Mouse (Mus musculus): ENCODE data around the gene Zbtb20. TPM values are rescaled to one million over a fixed set of nuclear protein-coding genes. Genes with fewer than 3 reads are reported as not detected.

Gene Zbtb20
- total and polyA plus RNA-seq, 2 experiments from 2014 or later = 25.2 to 38.0 TPM

GRCm38 (mm10) chr16:43394760-43395159 is 519.1 kb downstream of the Zbtb20 start:
- no peak overlapping the region for H3K4me3 ChIP-seq (ENCODE audit: low read depth, low read length)
- no peaks in the 10 kb centered on the region for H3K36me3 ChIP-seq (ENCODE audit: insufficient read depth, low read length)
- H3K27me3 ChIP-seq (ENCODE audit: insufficient read depth, low read length) = no peaks in the 10 kb centered on the region
- H3K4me1 ChIP-seq (ENCODE audit: insufficient read depth, low read length) = no peaks in the 10 kb centered on the region
- H3K4me2 ChIP-seq (ENCODE audit: low read depth, low read length, poor library complexity, severe bottlenecking) = no peak overlapping the region
- 92% methylated on average over 2 of the region's 2 CpGs for WGBS
- H3K9me3 ChIP-seq (ENCODE audit: low read length) = no peaks in the 10 kb centered on the region
- DNase-seq (ENCODE audit: low spot score) (peak; percentile 37), ATAC-seq (ENCODE audit: low FRiP score) (no peak)
- no peak overlapping the region for H3K27ac ChIP-seq (ENCODE audit: low read depth, low read length)
- no peak overlapping the region for H3K9ac ChIP-seq (replicated peaks; ENCODE audit: low read length, poor library complexity, severe bottlenecking)
- peak; percentile 46 for TF ChIP-seq CTCF (IDR thresholded peaks at IDR 0.05)

GRCm38 (mm10) chr16:43396849-43397628 is 521.4 kb downstream of the Zbtb20 start:
- H3K27me3 ChIP-seq (ENCODE audit: insufficient read depth, low read length) = no peaks in the 10 kb centered on the region
- 93% methylated on average over 11 of the region's 11 CpGs for WGBS

GRCm38 (mm10) chr16:43397629-43398323 is 522.1 kb downstream of the Zbtb20 start:
- Histone ChIP-seq H3K9me3 (ENCODE audit: low read length) (no peaks in the 10 kb centered on the region), H3K9ac (replicated peaks; ENCODE audit: low read length, poor library complexity, severe bottlenecking) (no peak overlapping the region), H3K27me3 (ENCODE audit: insufficient read depth, low read length) (no peaks in the 10 kb centered on the region), H3K4me1 (ENCODE audit: insufficient read depth, low read length) (no peaks in the 10 kb centered on the region), H3K4me3 (ENCODE audit: low read depth, low read length) (no peak overlapping the region), H3K27ac (ENCODE audit: low read depth, low read length) (no peak overlapping the region), H3K4me2 (ENCODE audit: low read depth, low read length, poor library complexity, severe bottlenecking) (no peak overlapping the region), H3K36me3 (ENCODE audit: insufficient read depth, low read length) (no peaks in the 10 kb centered on the region)
- no peak for TF ChIP-seq CTCF (IDR thresholded peaks at IDR 0.05)
- 86% methylated on average over 3 of the region's 3 CpGs for WGBS
- no peak for ATAC-seq (ENCODE audit: low FRiP score)
- no peak for DNase-seq (ENCODE audit: low spot score)

More at GRCm38 (mm10) chr16:43396849-43397628, 521.4 kb downstream of the Zbtb20 start:
- Histone ChIP-seq H3K9me3 (ENCODE audit: low read length) (no peaks in the 10 kb centered on the region), H3K9ac (replicated peaks; ENCODE audit: low read length, poor library complexity, severe bottlenecking) (no peak overlapping the region), H3K4me2 (ENCODE audit: low read depth, low read length, poor library complexity, severe bottlenecking) (no peak overlapping the region), H3K27ac (ENCODE audit: low read depth, low read length) (no peak overlapping the region), H3K4me3 (ENCODE audit: low read depth, low read length) (no peak overlapping the region), H3K4me1 (ENCODE audit: insufficient read depth, low read length) (no peaks in the 10 kb centered on the region), H3K36me3 (ENCODE audit: insufficient read depth, low read length) (no peaks in the 10 kb centered on the region)
- DNase-seq (ENCODE audit: low spot score) (no peak), ATAC-seq (ENCODE audit: low FRiP score) (no peak)
- TF ChIP-seq CTCF (IDR thresholded peaks at IDR 0.05) = no peak

GRCm38 (mm10) chr16:43399428-43399827 is 523.7 kb downstream of the Zbtb20 start:
- ATAC-seq (ENCODE audit: low FRiP score) (no peak), DNase-seq (ENCODE audit: low spot score) (no peak)
- Histone ChIP-seq H3K36me3 (ENCODE audit: insufficient read depth, low read length) (no peaks in the 10 kb centered on the region), H3K4me3 (ENCODE audit: low read depth, low read length) (no peak overlapping the region), H3K4me1 (ENCODE audit: insufficient read depth, low read length) (no peaks in the 10 kb centered on the region), H3K9me3 (ENCODE audit: low read length) (no peaks in the 10 kb centered on the region), H3K27ac (ENCODE audit: low read depth, low read length) (no peak overlapping the region), H3K27me3 (ENCODE audit: insufficient read depth, low read length) (no peaks in the 10 kb centered on the region), H3K4me2 (ENCODE audit: low read depth, low read length, poor library complexity, severe bottlenecking) (no peak overlapping the region), H3K9ac (replicated peaks; ENCODE audit: low read length, poor library complexity, severe bottlenecking) (no peak overlapping the region)
- no peak for TF ChIP-seq CTCF (IDR thresholded peaks at IDR 0.05)

- TF ChIP-seq CTCF (IDR thresholded peaks at IDR 0.05) = no peak
Measured at GRCm38 (mm10) chr16:43400046-43400445, 524.4 kb downstream of the Zbtb20 start.

GRCm38 (mm10) chr16:43400949-43401348 is 525.3 kb downstream of the Zbtb20 start:
- Histone ChIP-seq H3K27ac (ENCODE audit: low read depth, low read length) (no peak overlapping the region), H3K36me3 (ENCODE audit: insufficient read depth, low read length) (no peaks in the 10 kb centered on the region), H3K27me3 (ENCODE audit: insufficient read depth, low read length) (no peaks in the 10 kb centered on the region), H3K4me2 (ENCODE audit: low read depth, low read length, poor library complexity, severe bottlenecking) (no peak overlapping the region), H3K4me1 (ENCODE audit: insufficient read depth, low read length) (no peaks in the 10 kb centered on the region), H3K4me3 (ENCODE audit: low read depth, low read length) (no peak overlapping the region), H3K9me3 (ENCODE audit: low read length) (no peaks in the 10 kb centered on the region), H3K9ac (replicated peaks; ENCODE audit: low read length, poor library complexity, severe bottlenecking) (no peak overlapping the region)
- WGBS = 82% methylated on average over 2 of the region's 2 CpGs
- DNase-seq (ENCODE audit: low spot score) (no peak), ATAC-seq (ENCODE audit: low FRiP score) (no peak)
- no peak for TF ChIP-seq CTCF (IDR thresholded peaks at IDR 0.05)

More at GRCm38 (mm10) chr16:43400046-43400445, 524.4 kb downstream of the Zbtb20 start:
- Histone ChIP-seq H3K27me3 (ENCODE audit: insufficient read depth, low read length) (no peaks in the 10 kb centered on the region), H3K4me3 (ENCODE audit: low read depth, low read length) (no peak overlapping the region), H3K4me1 (ENCODE audit: insufficient read depth, low read length) (no peaks in the 10 kb centered on the region), H3K9me3 (ENCODE audit: low read length) (no peaks in the 10 kb centered on the region), H3K27ac (ENCODE audit: low read depth, low read length) (no peak overlapping the region), H3K9ac (replicated peaks; ENCODE audit: low read length, poor library complexity, severe bottlenecking) (no peak overlapping the region), H3K4me2 (ENCODE audit: low read depth, low read length, poor library complexity, severe bottlenecking) (no peak overlapping the region), H3K36me3 (ENCODE audit: insufficient read depth, low read length) (no peaks in the 10 kb centered on the region)
- ATAC-seq (ENCODE audit: low FRiP score) = no peak
- no peak for DNase-seq (ENCODE audit: low spot score)
